Mouse (Mus musculus) neutrophil, adult 59 days (primary cell): ENCODE results near the gene Ccdc18. TPM values are rescaled to one million over a fixed set of nuclear protein-coding genes. Genes with fewer than 3 reads are reported as not detected.

Source experiments
- total RNA-seq, 2 experiments: library from RNA; stranded (reverse); gene quantifications; 1 replicate in 1 of 2; 2 replicates in 1 of 2; pipeline ENCODE4 v1.2.4; 2023

The Ccdc18 gene
- total RNA-seq = 1 to 10 TPM; 6.2 to 7.3 TPM

GRCm38 (mm10) chr5:108132441-108133243 is at the start of gene Ccdc18, which contains the start of gene Tmed5:
TSS of gene Ccdc18 (plus strand) at chr5:108132875.
TSS of gene Tmed5 (minus strand) at chr5:108132620.

GRCm38 (mm10) chr5:108268127-108269062 is 135.7 kb downstream of the Ccdc18 start, which contains the start of gene Dr1:
TSS of gene Dr1 (plus strand) at chr5:108268897.

Other genes starting within 250 kb of the Ccdc18 start
- gene Rpl5, start 232.4 kb upstream of the Ccdc18 start, total RNA-seq = 10 to 100 TPM; 28.1 to 37.5 TPM
- gene Fam69a, start 145.8 kb upstream of the Ccdc18 start, total RNA-seq = 10 to 100 TPM; 20.6 to 27.2 TPM
- gene Mtf2, start 67.2 kb upstream of the Ccdc18 start, total RNA-seq = 10 to 100 TPM; 33.3 to 39.8 TPM
- gene Tmed5, start 255 bp upstream of the Ccdc18 start, total RNA-seq = 10 to 100 TPM; 51.1 to 51.7 TPM
- 10 to 100 TPM; 38.0 to 43.0 TPM for gene Dr1, start 136.0 kb downstream of the Ccdc18 start, total RNA-seq
- gene Pigg, start 179.7 kb downstream of the Ccdc18 start, total RNA-seq = 1 to 10 TPM; 2.2 to 2.3 TPM
- gene Gm42517, start 235.0 kb downstream of the Ccdc18 start, total RNA-seq = under 1 TPM in 1 of 2 experiments, not detected in 1; 0.26 TPM